Mouse (Mus musculus) intestine, embryonic 16.5 days (tissue): ENCODE measurements around the gene Bnc2. TPM values are rescaled to one million over a fixed set of nuclear protein-coding genes. Genes with fewer than 3 reads are reported as not detected.

ENCODE experiments used
- ATAC-seq: fragments of 200-750 bp; cut with Nextera tagmentation; 2 replicates; pipeline ENCODE4 v1.8.0; 2017; ENCODE audit warnings: moderate TSS enrichment, moderate library complexity
- H3K27ac ChIP-seq: fragments of 300-500 bp; sonication (generic); 2 replicates; pipeline ENCODE4 v1.5.1; 2014; ENCODE audit warnings: mild to moderate bottlenecking, low read length
- H3K27me3 ChIP-seq: fragments of 300-500 bp; sonication (generic); replicated peaks from 2 replicates; pipeline ENCODE4 v1.6.1; 2014; ENCODE audit warnings: low read length, control low read depth, mixed read lengths; ENCODE audit not compliant: control insufficient read depth, insufficient read depth
- H3K36me3 ChIP-seq: fragments of 300-500 bp; sonication (generic); 2 replicates; pipeline ENCODE4 v1.6.1; 2014; ENCODE audit warnings: low read length, control low read depth; ENCODE audit not compliant: control insufficient read depth, insufficient read depth
- H3K4me1 ChIP-seq: fragments of 300-500 bp; sonication (generic); 2 replicates; pipeline ENCODE4 v1.6.1; 2014; ENCODE audit warnings: low read length, control low read depth, mixed read lengths; ENCODE audit not compliant: control insufficient read depth, insufficient read depth
- H3K4me2 ChIP-seq: fragments of 300-500 bp; sonication (generic); 2 replicates; pipeline ENCODE4 v1.6.1; 2014; ENCODE audit warnings: low read depth, low read length, control low read depth
- H3K4me3 ChIP-seq: fragments of 300-500 bp; sonication (generic); 2 replicates; pipeline ENCODE4 v1.5.1; 2014; ENCODE audit warnings: mild to moderate bottlenecking, low read length
- H3K9ac ChIP-seq: fragments of 300-500 bp; sonication (generic); 2 replicates; pipeline ENCODE4 v1.6.1; 2014; ENCODE audit warnings: low read depth, low read length
- H3K9me3 ChIP-seq: fragments of 300-500 bp; sonication (generic); 2 replicates; pipeline ENCODE4 v1.6.1; 2016; ENCODE audit warnings: low read length, control low read depth; ENCODE audit not compliant: control insufficient read depth
- WGBS: fragments of 180-500 bp; shearing (Covaris S2); extraction: QIAGEN DNeasy Blood & Tissue Kit; methylation state at CpG from one replicate; pipeline ENCODE4 v1.1.7; 2014; 5-methylcytosine and 5-hydroxymethylcytosine counted together
- polyA plus RNA-seq: library from polyadenylated mRNA; unstranded; fragments of >200 nt; fragmentation: Nextera tagmentation; extraction: Ambion mirVana; gene quantifications from 2 replicates; pipeline ENCODE4 v1.2.1, GENCODE M21; 2015

The Bnc2 gene
- polyA plus RNA-seq, 1 experiment from 2014 or later = 8.9 TPM

GRCm38 (mm10) chr4:84411431-84411830, 263.6 kb downstream of the Bnc2 start:
- WGBS = 88% methylated on average over 2 of the region's 2 CpGs
- peaks cover 7% of the 10 kb centered on the region for H3K4me1 ChIP-seq
- ATAC-seq = no peak

GRCm38 (mm10) chr4:84407328-84408028, 267.6 kb downstream of the Bnc2 start:
- H3K9me3 ChIP-seq = no peaks in the 10 kb centered on the region
- WGBS = 39% methylated on average over 6 of the region's 6 CpGs
- no peak overlapping the region for H3K4me2 ChIP-seq
- no peak overlapping the region for H3K9ac ChIP-seq
- peaks cover 9% of the 10 kb centered on the region for H3K4me1 ChIP-seq
- H3K27me3 ChIP-seq = no peaks in the 10 kb centered on the region
- no peak for ATAC-seq
- no peak overlapping the region for H3K27ac ChIP-seq
- H3K36me3 ChIP-seq = no peaks in the 10 kb centered on the region
- no peak overlapping the region for H3K4me3 ChIP-seq

More at GRCm38 (mm10) chr4:84411431-84411830, 263.6 kb downstream of the Bnc2 start:
- H3K4me2 ChIP-seq = no peak overlapping the region
- H3K4me3 ChIP-seq = no peak overlapping the region
- no peak overlapping the region for H3K9ac ChIP-seq
- H3K36me3 ChIP-seq = no peaks in the 10 kb centered on the region
- no peak overlapping the region for H3K27ac ChIP-seq
- H3K27me3 ChIP-seq = no peaks in the 10 kb centered on the region
- H3K9me3 ChIP-seq = no peaks in the 10 kb centered on the region

- Histone ChIP-seq H3K4me3 (no peak overlapping the region), H3K27ac (no peak overlapping the region), H3K9ac (no peak overlapping the region), H3K4me1 (peaks cover 9% of the 10 kb centered on the region), H3K36me3 (no peaks in the 10 kb centered on the region), H3K27me3 (no peaks in the 10 kb centered on the region), H3K4me2 (no peak overlapping the region), H3K9me3 (no peaks in the 10 kb centered on the region)
- WGBS = 42% methylated on average over 9 of the region's 9 CpGs
- no peak for ATAC-seq
Measured at GRCm38 (mm10) chr4:84403356-84404145, 271.5 kb downstream of the Bnc2 start.

GRCm38 (mm10) chr4:84388991-84389390, 286.1 kb downstream of the Bnc2 start:
- H3K9me3 ChIP-seq = no peaks in the 10 kb centered on the region
- ATAC-seq = no peak
- H3K4me2 ChIP-seq = no peak overlapping the region
- no peak overlapping the region for H3K27ac ChIP-seq
- H3K4me1 ChIP-seq = no peaks in the 10 kb centered on the region
- no peaks in the 10 kb centered on the region for H3K36me3 ChIP-seq
- H3K27me3 ChIP-seq = no peaks in the 10 kb centered on the region
- H3K4me3 ChIP-seq = no peak overlapping the region
- WGBS = 88% methylated on average over 5 of the region's 5 CpGs
- H3K9ac ChIP-seq = no peak overlapping the region

- no peak overlapping the region for H3K9ac ChIP-seq
- no peak overlapping the region for H3K4me2 ChIP-seq
- no peaks in the 10 kb centered on the region for H3K9me3 ChIP-seq
- no peaks in the 10 kb centered on the region for H3K36me3 ChIP-seq
- no peak for ATAC-seq
- no peaks in the 10 kb centered on the region for H3K4me1 ChIP-seq
- no peak overlapping the region for H3K4me3 ChIP-seq
- 83% methylated on average over 1 of the region's 1 CpGs for WGBS
- H3K27me3 ChIP-seq = no peaks in the 10 kb centered on the region
- H3K27ac ChIP-seq = no peak overlapping the region
Measured at GRCm38 (mm10) chr4:84385156-84385555, 289.9 kb downstream of the Bnc2 start.

GRCm38 (mm10) chr4:84379289-84379688, 295.8 kb downstream of the Bnc2 start:
- H3K9me3 ChIP-seq = no peaks in the 10 kb centered on the region
- WGBS = 70% methylated on average over 6 of the region's 6 CpGs
- no peaks in the 10 kb centered on the region for H3K4me1 ChIP-seq
- H3K4me2 ChIP-seq = no peak overlapping the region
- no peak overlapping the region for H3K27ac ChIP-seq
- H3K27me3 ChIP-seq = no peaks in the 10 kb centered on the region
- H3K36me3 ChIP-seq = no peaks in the 10 kb centered on the region
- no peak overlapping the region for H3K9ac ChIP-seq
- ATAC-seq = no peak
- H3K4me3 ChIP-seq = no peak overlapping the region

- no peak overlapping the region for H3K27ac ChIP-seq
- H3K36me3 ChIP-seq = no peaks in the 10 kb centered on the region
- H3K4me2 ChIP-seq = no peak overlapping the region
- no peaks in the 10 kb centered on the region for H3K27me3 ChIP-seq
- WGBS = 83% methylated on average over 5 of the region's 5 CpGs
- H3K4me3 ChIP-seq = no peak overlapping the region
- H3K4me1 ChIP-seq = no peaks in the 10 kb centered on the region
- no peaks in the 10 kb centered on the region for H3K9me3 ChIP-seq
- H3K9ac ChIP-seq = no peak overlapping the region
- no peak for ATAC-seq
Measured at GRCm38 (mm10) chr4:84377513-84377912, 297.6 kb downstream of the Bnc2 start.

GRCm38 (mm10) chr4:84362337-84362823, 312.7 kb downstream of the Bnc2 start:
- H3K4me2 ChIP-seq = no peak overlapping the region
- H3K9me3 ChIP-seq = no peaks in the 10 kb centered on the region
- H3K4me1 ChIP-seq = peaks cover 6% of the 10 kb centered on the region; the same call in 1 of the 2 replicates
- 46% methylated on average over 8 of the region's 8 CpGs for WGBS
- H3K9ac ChIP-seq = no peak overlapping the region
- H3K36me3 ChIP-seq = no peaks in the 10 kb centered on the region
- H3K27me3 ChIP-seq = no peaks in the 10 kb centered on the region
- no peak overlapping the region for H3K4me3 ChIP-seq
- ATAC-seq = no peak
- H3K27ac ChIP-seq = no peak overlapping the region

- H3K27ac ChIP-seq = no peak overlapping the region
- H3K9me3 ChIP-seq = no peaks in the 10 kb centered on the region
- H3K9ac ChIP-seq = no peak overlapping the region
- H3K4me1 ChIP-seq = peaks cover 6% of the 10 kb centered on the region
- no peak overlapping the region for H3K4me2 ChIP-seq
- 75% methylated on average over 5 of the region's 5 CpGs for WGBS
- no peaks in the 10 kb centered on the region for H3K36me3 ChIP-seq
- ATAC-seq = no peak
- no peaks in the 10 kb centered on the region for H3K27me3 ChIP-seq
- no peak overlapping the region for H3K4me3 ChIP-seq
Measured at GRCm38 (mm10) chr4:84361165-84361564, 313.9 kb downstream of the Bnc2 start.
